Mouse (Mus musculus) layer of hippocampus, postnatal 14 days (tissue): ENCODE data around the gene Pigs. TPM values are rescaled to one million over a fixed set of nuclear protein-coding genes. Genes with fewer than 3 reads are reported as not detected.
A peak's percentile ranks its signal among the peaks of the same experiment; 100 is the strongest.

Experiments
- DNase-seq, 2 experiments: peaks; one replicate each; pipeline ENCODE4 v3.0.0; 2021 to 2022; ENCODE audit warnings: low spot score in 2 of 2, mixed read lengths in 1 of 2
- total RNA-seq, 2 experiments: library from RNA; stranded (reverse); gene quantifications; 2 replicates each; pipeline ENCODE4 v1.2.3; 2021

Pigs gene
- total RNA-seq, 2 experiments from 2014 or later = 70.8 to 76.7 TPM

DNA sequence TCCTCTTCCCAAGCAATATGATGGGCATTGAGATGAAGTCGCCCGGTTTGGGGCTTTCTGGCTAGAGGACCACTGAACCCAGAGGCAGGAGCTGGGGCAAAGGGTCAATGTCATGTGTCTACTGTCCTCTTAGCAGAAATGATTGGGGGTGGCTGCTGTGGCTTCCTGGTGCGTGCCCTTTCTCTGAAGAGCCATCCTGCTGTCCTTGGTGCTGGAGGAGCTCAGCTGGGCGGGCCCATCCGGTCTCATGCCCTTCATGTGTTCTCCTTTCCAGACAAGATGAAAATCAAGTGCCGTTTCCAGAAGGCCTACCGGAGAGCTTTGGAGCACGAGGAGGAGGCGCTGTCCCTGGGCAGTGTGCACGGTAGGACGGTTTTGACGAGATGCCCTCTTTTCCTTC lies 4.5 kb downstream of the Pigs start:
- DNase-seq = no peak

- no peak for DNase-seq
Observed at GRCm38 (mm10) chr11:78333992-78334391, 5.8 kb downstream of the Pigs start.

- no peak for DNase-seq
Observed at GRCm38 (mm10) chr11:78337040-78337439, 8.8 kb downstream of the Pigs start.

DNA sequence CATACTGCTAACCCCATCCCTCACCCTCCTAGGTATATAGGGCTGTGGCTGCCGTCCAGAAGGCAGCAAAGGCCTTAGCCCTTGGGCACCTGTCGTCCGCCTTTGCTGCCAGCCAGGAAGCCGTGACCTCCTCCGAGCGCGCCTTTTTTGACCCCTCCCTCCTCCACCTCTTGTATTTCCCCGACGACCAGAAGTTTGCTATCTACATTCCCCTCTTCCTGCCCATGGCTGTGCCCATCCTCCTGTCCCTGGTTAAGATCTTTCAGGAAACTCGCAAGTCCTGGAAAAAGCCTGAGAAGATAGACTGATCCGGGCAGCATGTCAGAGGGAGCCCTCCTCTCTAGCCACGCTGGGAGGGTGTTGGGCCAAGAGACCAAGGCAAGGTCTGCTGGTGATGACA lies 13.5 kb downstream of the Pigs start:
- DNase-seq = no peak

DNA sequence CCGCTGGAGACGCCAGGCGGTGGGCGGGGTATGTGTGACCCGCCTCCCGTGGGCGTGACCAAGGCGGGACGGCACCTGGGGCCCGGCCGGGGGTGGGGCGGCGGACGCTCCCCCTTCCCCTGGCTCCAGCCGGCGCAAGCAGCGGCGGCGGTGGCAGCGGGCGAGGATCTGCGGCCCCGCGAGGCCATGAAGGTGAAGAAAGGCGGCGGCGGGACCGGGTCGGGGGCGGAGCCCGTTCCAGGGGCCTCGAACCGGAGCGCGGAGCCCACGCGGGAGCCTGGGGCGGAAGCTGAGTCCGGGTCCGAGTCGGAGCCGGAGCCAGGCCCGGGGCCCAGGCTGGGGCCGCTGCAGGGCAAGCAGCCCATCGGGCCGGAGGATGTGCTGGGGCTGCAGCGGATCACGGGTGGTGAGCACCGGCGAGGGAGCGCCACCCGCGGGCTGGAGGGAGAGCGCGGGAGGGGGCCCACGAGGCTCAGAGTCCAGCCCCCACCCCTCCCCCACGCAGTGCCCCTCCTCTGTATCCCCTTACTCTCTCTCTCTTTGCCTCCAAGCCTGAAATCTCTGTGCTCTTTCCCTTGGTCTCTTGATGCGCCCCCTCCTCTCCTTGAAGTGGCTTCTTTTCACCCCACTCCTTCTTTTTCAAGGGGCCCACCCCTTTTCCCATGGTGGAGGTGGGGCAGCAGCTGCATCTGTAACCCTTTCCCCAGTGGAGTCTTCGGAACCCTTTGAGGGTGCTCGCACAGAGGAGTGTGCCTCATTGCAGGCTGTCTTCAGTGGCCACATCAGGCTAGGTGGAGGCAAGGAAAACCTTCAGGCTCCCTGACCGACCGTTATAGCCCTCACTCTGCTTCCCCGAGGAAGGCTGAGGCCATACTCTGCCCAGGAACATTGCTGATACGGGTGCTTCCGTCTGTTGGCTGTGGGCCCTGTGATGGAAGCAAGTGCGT lies 15.4 kb downstream of the Pigs start, which contains the start of gene Unc119:
TSS of gene Unc119 (plus strand) at position 102 of the 947 bp plus-strand sequence.
- peak; percentile 59 to 73 for DNase-seq

GRCm38 (mm10) chr11:78344328-78344889 lies 16.2 kb downstream of the Pigs start:
- no peak for DNase-seq

DNA sequence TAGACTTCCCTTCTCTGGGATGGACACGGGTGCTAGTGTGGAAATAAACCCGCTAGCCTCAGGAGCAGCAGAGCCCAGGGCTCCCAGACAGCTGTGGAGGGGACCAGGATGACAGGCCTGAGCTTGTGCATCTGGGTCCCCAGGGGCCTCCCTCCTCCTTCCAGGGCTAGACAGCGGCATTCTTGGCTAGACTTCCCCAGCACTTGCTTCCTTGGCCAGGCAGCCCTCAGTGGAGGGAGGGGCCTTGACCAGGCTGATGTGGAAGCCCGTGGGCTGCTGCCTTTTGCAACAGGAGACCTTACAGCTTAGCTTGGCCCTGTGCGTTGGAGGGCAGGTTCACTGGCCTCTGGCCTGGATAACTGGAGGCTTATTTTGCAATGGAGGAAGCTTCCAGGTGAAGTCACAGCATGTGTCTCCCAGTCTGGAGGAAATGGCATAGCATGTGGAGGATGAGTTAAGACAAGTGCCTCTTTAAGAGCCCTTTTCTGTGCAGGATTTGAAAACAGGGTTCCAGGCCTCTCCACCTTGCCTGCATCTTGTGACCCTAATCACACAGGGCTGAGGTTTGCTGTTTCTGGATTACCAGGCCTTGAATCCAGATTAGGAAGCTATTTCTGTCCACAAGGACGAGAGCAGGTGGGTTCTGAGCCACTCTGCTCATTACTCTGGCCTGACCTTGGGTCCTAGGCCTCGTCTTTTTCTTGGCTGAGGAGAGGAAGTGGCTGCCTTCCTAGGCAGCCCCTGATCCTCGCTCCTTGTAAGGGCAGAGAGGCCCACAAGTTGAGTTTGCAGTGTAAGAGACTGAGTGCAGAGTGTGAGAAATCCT lies 16.9 kb downstream of the Pigs start:
- DNase-seq = no peak

- DNase-seq = no peak
Observed at GRCm38 (mm10) chr11:78345801-78346200, 17.6 kb downstream of the Pigs start.

DNA sequence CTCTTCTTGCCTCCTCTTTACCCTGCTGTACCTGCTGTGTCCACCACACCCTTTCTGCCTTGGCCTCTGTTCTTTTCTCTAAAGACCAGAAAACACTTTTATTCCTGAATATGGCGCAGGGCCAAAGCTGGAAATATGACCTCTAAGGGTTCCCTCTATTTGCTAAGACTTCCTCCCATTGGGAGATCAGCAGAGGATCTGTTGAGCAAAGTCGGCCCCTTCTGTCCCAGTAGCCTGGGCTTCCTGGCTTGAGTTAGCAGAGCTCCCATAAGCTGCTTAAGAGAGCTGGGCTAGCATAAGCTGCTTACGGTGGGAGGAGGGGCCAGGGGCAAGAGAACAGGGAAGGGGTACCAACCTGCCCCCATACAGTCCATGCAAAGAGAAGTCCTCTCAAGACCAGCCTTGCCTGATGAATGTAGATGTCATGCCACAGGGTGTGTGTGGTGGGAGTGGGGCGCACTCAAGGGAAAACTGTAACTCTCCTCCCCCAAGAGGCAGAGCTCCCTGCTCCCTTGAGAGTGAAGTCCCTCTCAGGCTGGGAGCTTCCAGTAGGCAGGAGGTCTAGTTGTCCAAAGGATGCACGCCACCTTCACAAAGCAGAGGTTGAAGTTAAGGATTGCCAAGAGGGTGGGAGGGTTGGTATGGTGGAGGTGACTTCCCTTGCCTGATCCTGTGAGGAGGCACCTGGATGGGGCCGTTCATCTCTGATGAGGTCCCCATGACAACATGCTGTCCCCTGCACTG lies 18.3 kb downstream of the Pigs start:
- no peak for DNase-seq

- peak; percentile 60 to 66 for DNase-seq
Observed at GRCm38 (mm10) chr11:78347070-78347754, 19.0 kb downstream of the Pigs start.

GRCm38 (mm10) chr11:78347908-78348307 lies 19.7 kb downstream of the Pigs start:
- DNase-seq = no peak

DNA sequence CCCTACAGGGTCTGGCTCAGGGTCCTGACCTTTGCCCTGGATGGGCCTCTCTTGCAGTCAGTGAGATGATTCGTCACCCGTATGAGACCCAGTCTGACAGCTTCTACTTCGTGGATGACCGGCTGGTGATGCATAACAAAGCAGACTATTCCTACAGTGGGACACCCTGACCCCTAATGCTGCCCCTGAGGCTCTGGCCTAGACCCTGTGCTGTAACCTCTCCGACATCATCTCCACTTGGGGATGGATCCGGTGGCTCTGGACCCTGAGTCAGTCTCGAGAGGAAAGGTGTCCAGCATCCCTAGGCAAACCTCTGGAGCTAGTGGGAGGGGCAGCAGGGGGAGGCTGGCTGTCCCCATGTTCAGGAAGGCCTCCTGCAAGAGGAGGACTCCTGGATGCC lies 20.3 kb downstream of the Pigs start:
- DNase-seq = no peak

GRCm38 (mm10) chr11:78349441-78350358 lies 21.5 kb downstream of the Pigs start:
- DNase-seq = no peak

GRCm38 (mm10) chr11:78353081-78353480 lies 24.9 kb downstream of the Pigs start:
- no peak for DNase-seq

- DNase-seq = no peak
Observed at GRCm38 (mm10) chr11:78354905-78355304, 26.7 kb downstream of the Pigs start.

GRCm38 (mm10) chr11:78355471-78356238 lies 27.4 kb downstream of the Pigs start:
- peak; percentile 50 to 75 for DNase-seq

DNA sequence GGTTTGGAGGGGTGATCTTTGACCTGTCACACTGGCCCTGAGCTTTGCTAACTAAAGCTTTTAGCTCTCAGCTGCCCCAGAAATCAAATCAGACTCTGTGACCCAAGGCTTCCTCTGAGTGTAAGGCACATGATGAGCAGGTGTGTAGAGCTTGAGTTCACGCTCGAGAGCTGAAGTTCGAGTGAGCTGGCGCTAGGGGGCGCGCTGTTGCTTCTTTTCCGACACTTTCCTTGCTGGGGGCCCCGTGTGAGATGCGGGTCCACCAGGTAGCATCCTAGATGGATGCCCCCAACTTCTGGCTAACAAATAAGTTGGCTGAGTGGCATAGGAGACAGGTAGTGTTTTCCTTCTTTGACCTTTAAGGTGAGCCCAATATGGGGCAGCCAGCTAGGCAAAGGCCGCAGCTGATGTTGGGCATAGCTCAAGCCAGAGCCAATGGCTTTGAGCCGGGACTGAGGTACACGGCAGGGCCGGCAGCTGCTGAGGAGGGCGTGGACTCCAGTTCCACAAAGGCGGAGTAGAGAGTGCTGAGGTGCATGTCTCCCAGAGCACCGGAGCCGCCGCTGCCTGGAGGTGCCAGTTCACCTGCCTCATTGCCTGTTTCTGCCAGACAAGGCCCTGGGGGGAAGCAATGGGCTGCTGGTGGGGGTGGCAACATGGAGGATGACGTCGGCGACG lies 30.3 kb downstream of the Pigs start:
- peak in 1 of 2 experiments; percentile 45 for DNase-seq
